Mouse (Mus musculus) E14TG2a.4 (cell line): ENCODE results near the gene Ino80e.

Experiments
- CTCF ChIP-seq: conservative IDR thresholded peaks from 2 replicates; pipeline ENCODE4 v1.5.1; 2014; ENCODE audit warnings: low read length
- NANOG ChIP-seq: IDR thresholded peaks from 2 replicates; pipeline ENCODE4 v1.6.1; 2014; ENCODE audit warnings: borderline replicate concordance, low read length, mixed read lengths
- POU5F1 ChIP-seq: IDR thresholded peaks from 2 replicates; pipeline ENCODE4 v1.6.1; 2014; ENCODE audit warnings: low read length, borderline replicate concordance

DNA sequence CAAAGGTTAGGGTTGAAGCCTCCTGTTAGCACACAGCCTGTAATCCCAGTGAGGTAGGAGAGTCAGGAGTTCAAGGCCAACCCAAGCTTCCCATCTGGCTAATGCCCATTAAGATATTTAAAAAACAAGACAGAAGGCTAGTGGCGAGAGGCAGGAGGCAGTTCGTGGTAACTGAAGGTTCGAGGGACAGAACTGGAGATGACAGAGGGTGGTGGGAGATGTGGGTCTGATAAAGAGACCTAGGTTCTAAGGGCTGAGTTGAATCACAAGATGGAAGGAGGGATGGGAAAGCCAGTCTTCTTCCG, 15.1 kb downstream of the Ino80e start, which contains the start of gene Doc2a:
- TF ChIP-seq NANOG (no peak), CTCF (no peak), POU5F1 (no peak)
